Mouse (Mus musculus) spleen, adult 2 months (tissue): ENCODE measurements around the gene Gse1. TPM values are rescaled to one million over a fixed set of nuclear protein-coding genes. Genes with fewer than 3 reads are reported as not detected.

ENCODE experiments used
- DNase-seq, 2 experiments: peaks; one replicate each; pipeline versions ENCODE4 v3.0.0 to v3.0.0-alpha.2; 2012 to 2021; ENCODE audit warnings: low spot score in 2 of 2, low read depth in 1 of 2
- H3K27ac ChIP-seq: fragments of 200-500 bp; 2 replicates; pipeline ENCODE4 v1.5.1; 2012; ENCODE audit warnings: low read length, inconsistent platforms; ENCODE audit not compliant: insufficient read depth
- H3K27me3 ChIP-seq: fragments of 200-500 bp; 2 replicates; pipeline ENCODE4 v1.6.1; 2012; ENCODE audit warnings: mild to moderate bottlenecking, moderate library complexity, low read length, inconsistent platforms; ENCODE audit not compliant: control insufficient read depth, insufficient read depth
- H3K36me3 ChIP-seq: fragments of 200-500 bp; 2 replicates; pipeline ENCODE4 v1.6.1; 2012; ENCODE audit warnings: mild to moderate bottlenecking, low read length, inconsistent platforms; ENCODE audit not compliant: control insufficient read depth, insufficient read depth
- H3K4me1 ChIP-seq: fragments of 200-500 bp; 2 replicates; pipeline ENCODE4 v1.6.1; 2011; ENCODE audit warnings: inconsistent platforms; ENCODE audit not compliant: control insufficient read depth, insufficient read depth, insufficient read length
- H3K4me3 ChIP-seq: fragments of 200-500 bp; 2 replicates; pipeline ENCODE4 v1.5.1; 2011; ENCODE audit warnings: mild to moderate bottlenecking, inconsistent platforms; ENCODE audit not compliant: insufficient read depth, insufficient read length; ENCODE audit errors: extremely low read depth
- CTCF ChIP-seq: fragments of 200-500 bp; IDR thresholded peaks from 2 replicates; pipeline ENCODE4 v1.5.1; 2011; ENCODE audit warnings: mild to moderate bottlenecking, inconsistent platforms; ENCODE audit not compliant: insufficient read depth, insufficient read length, insufficient replicate concordance; ENCODE audit errors: extremely low read depth
- POLR2A ChIP-seq: fragments of 200-500 bp; IDR thresholded peaks from 2 replicates; pipeline ENCODE4 v1.6.1; 2011; ENCODE audit warnings: low read depth, low read length, inconsistent platforms
- WGBS: fragments of 180-500 bp; shearing (Covaris S2); methylation state at CpG from one replicate; pipeline ENCODE4 v1.1.7; 2018; 5-methylcytosine and 5-hydroxymethylcytosine counted together
- polyA plus RNA-seq: library from polyadenylated mRNA; depleted of rRNA; stranded (reverse); fragments of >200 nt; gene quantifications from 2 replicates; pipeline ENCODE4 v1.2.3, GENCODE M21; 2012

Gene Gse1
- polyA plus RNA-seq, 1 experiment, result 39.2 TPM

- H3K36me3 ChIP-seq, result peaks cover 38% of the 10 kb centered on the region
- no peak for TF ChIP-seq CTCF
- no peak for TF ChIP-seq POLR2A
- 69% methylated on average over 7 of the region's 7 CpGs for WGBS
- no peak overlapping the region for H3K4me3 ChIP-seq
- DNase-seq, result no peak
- peaks cover 18% of the 10 kb centered on the region; the same call in 1 of the 2 replicates for H3K4me1 ChIP-seq
- no peaks in the 10 kb centered on the region for H3K27me3 ChIP-seq
- no peak overlapping the region for H3K27ac ChIP-seq
Observed at GRCm38 (mm10) chr8:120565151-120565711, 337.0 kb downstream of the Gse1 start.

DNA sequence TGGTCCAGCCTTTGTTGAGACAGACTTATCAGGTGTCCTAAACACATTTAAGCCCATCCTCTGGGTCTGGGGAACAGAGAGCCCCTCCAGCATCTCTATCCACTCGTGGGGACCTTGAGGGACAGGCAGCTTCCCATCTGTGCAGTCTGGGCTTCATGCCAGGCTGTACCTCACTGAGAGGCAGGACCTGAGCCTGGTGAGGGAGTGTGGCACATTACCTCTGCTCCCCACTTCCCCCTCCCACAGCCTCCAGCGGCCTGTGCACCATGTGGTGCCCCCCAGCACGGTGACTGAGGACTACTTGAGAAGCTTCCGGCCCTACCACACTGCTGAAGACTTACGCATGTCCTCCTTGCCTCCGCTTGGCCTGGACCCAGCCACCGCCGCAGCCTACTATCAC lies 338.4 kb downstream of the Gse1 start:
- Histone ChIP-seq H3K27me3 (no peaks in the 10 kb centered on the region), H3K27ac (no peak overlapping the region), H3K4me3 (no peak overlapping the region), H3K36me3 (peaks cover 49% of the 10 kb centered on the region), H3K4me1 (peaks cover 20% of the 10 kb centered on the region; the same call in 1 of the 2 replicates)
- WGBS, result 68% methylated on average over 8 of the region's 8 CpGs
- no peak for DNase-seq
- TF ChIP-seq CTCF, result no peak
- no peak for TF ChIP-seq POLR2A

DNA sequence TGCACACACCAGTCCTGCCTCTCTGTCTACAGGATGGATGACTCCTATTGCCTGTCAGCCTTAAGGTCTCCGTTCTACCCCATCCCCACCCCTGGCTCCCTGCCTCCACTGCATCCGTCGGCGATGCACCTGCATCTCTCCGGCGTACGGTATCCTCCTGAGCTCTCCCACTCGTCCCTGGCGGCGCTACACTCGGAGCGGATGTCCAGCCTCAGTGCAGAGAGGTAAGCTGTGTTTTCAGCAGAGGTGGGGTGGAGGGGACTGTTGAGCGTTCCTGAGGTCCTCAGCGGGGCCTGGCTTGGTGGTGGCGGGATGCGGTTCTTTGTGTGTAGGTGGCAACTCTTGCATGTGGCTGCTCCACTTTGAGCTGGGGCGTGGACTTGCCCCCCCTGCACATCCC lies 339.5 kb downstream of the Gse1 start:
- TF ChIP-seq POLR2A, result no peak
- no peak for TF ChIP-seq CTCF
- peaks cover 27% of the 10 kb centered on the region for H3K4me1 ChIP-seq
- DNase-seq, result no peak
- 97% methylated on average over 17 of the region's 17 CpGs for WGBS
- H3K4me3 ChIP-seq, result no peak overlapping the region
- H3K27me3 ChIP-seq, result no peaks in the 10 kb centered on the region
- no peak overlapping the region for H3K27ac ChIP-seq
- H3K36me3 ChIP-seq, result peaks cover 57% of the 10 kb centered on the region

DNA sequence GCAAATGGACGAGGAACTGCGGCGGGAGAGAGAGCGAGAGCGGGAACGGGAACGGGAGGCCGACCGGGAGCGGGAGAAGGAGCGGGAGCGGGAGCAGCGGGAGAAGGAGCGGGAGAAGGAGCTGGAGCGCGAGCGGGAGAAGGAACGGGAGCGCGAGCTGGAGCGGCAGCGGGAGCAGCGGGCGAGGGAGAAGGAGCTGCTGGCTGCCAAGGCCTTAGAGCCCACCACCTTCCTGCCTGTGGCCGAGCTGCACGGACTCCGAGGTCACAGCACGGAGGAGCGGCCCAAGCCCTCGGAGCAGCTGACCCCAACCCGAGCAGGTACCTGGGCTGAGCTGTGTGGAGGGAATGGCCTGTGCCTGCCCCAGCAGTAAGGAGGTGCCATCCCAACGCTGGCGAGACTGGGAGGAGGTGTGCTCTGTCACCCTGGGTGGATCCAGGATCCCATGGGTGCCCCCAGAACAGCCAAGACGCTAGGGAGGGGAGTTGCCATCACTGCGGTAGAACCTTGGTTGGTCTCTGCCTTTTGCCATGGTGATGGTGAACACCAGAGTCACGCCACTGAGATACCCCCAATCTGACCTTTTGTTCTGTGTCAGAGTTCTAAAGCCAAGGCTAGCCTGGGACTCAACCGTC lies 340.0 kb downstream of the Gse1 start:
- Histone ChIP-seq H3K27ac (no peak overlapping the region), H3K36me3 (peaks cover 61% of the 10 kb centered on the region), H3K4me1 (peaks cover 27% of the 10 kb centered on the region), H3K27me3 (no peaks in the 10 kb centered on the region), H3K4me3 (no peak overlapping the region)
- TF ChIP-seq CTCF (no peak), POLR2A (no peak)
- no peak for DNase-seq
- WGBS, result 95% methylated on average over 37 of the region's 37 CpGs

DNA sequence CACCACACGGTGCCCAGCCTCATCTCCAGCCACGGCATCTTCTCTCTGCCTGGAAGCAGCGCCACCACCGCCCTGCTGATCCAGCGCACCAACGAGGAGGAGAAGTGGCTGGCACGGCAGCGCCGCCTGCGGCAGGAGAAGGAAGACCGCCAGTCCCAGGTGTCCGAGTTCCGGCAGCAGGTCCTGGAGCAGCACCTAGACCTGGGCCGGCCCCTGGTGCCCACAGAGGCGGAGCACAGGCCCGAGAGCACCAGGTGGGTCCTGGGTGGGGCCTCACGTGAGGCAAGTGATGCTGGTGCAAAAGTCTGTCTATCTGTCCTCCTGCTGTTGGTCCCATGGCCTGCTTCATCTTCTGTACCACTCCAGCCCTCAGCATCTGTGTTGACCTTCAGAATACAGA lies 340.9 kb downstream of the Gse1 start:
- DNase-seq, result no peak
- H3K4me3 ChIP-seq, result no peak overlapping the region
- peaks cover 70% of the 10 kb centered on the region for H3K36me3 ChIP-seq
- H3K27ac ChIP-seq, result no peak overlapping the region
- peaks cover 20% of the 10 kb centered on the region for H3K4me1 ChIP-seq
- 93% methylated on average over 17 of the region's 17 CpGs for WGBS
- TF ChIP-seq CTCF (no peak), POLR2A (no peak)
- H3K27me3 ChIP-seq, result no peaks in the 10 kb centered on the region

- no peak for TF ChIP-seq POLR2A
- peak; percentile 94 for TF ChIP-seq CTCF
- Histone ChIP-seq H3K27ac (no peak overlapping the region), H3K36me3 (peaks cover 80% of the 10 kb centered on the region), H3K27me3 (no peaks in the 10 kb centered on the region), H3K4me3 (no peak overlapping the region), H3K4me1 (peaks cover 15% of the 10 kb centered on the region)
- 65% methylated on average over 13 of the region's 13 CpGs for WGBS
- peak in 1 of 2 experiments; percentile 65 for DNase-seq
Observed at GRCm38 (mm10) chr8:120569939-120570715, 341.9 kb downstream of the Gse1 start.
